Mouse (Mus musculus): ENCODE measurements around the gene Cln6.
"Not testable (repeated sequence)": the region's sequence is repeated elsewhere in the genome, so short reads cannot be mapped to it uniquely, and the experiment has no call there.

The Cln6 gene

GRCm38 (mm10) chr9:62838506-62839171, at the start of gene Cln6:
Gene Cln6 (plus strand): TSS chr9:62838785.
- peak; percentile 58 for DNase-seq (ENCODE audit: low read depth)

GRCm38 (mm10) chr9:62789856-62790255, 48.7 kb upstream of the Cln6 start:
- no peak for DNase-seq (ENCODE audit: low read depth)

GRCm38 (mm10) chr9:62799218-62799617, 39.4 kb upstream of the Cln6 start:
- not testable (repeated sequence) for DNase-seq (ENCODE audit: low read depth)

- no peak for DNase-seq (ENCODE audit: low read depth)
These were observed 28.5 kb upstream of the Cln6 start for GRCm38 (mm10) chr9:62810095-62810494.

GRCm38 (mm10) chr9:62810543-62811515, 27.8 kb upstream of the Cln6 start:
- no peak for DNase-seq (ENCODE audit: low read depth)

GRCm38 (mm10) chr9:62811516-62812121, 27.0 kb upstream of the Cln6 start, which contains the start of gene Fem1b:
Gene Fem1b (minus strand): TSS chr9:62811934.
- DNase-seq (ENCODE audit: low read depth) = peak; percentile 83

DNA sequence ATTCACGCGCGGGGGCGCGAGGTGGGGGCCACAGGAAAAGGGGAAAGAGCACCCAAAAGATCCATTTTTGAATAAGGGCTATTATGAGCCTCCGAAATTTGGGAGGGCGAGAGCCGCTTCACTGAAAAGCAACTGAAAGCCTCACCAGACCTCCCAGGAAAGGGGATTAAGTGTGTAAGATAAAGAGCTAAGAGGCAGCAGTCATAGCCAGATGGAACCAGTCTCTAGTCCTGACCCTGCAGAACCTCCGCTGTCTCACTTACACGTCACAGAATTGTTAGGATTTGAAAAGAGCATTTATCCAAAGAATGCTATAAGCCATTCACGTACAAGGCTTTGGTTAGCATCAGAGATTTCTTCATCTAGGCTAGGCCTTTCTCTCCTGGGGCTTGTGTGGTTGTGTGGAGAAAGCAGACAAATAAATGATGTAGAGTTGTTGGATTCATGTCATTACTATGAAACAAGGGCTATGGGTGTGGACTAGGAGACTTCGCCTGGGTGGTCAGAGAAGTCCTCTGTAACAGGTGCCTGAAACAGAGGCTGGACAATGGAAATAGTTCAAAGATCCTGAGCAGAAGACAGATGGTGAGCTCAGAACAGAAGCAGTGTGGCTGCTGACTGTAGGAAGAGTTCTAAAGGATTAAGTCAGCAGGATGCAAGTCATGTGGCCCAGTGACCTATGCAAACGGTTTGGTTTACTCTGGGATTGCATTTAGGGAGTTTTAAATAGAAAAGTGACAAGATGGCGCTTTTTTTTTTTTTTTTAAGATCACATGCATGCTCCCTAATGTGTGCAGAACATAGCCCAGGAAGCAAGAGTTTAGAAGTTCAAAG, 26.2 kb upstream of the Cln6 start:
- DNase-seq (ENCODE audit: low read depth) = peak; percentile 15

DNA sequence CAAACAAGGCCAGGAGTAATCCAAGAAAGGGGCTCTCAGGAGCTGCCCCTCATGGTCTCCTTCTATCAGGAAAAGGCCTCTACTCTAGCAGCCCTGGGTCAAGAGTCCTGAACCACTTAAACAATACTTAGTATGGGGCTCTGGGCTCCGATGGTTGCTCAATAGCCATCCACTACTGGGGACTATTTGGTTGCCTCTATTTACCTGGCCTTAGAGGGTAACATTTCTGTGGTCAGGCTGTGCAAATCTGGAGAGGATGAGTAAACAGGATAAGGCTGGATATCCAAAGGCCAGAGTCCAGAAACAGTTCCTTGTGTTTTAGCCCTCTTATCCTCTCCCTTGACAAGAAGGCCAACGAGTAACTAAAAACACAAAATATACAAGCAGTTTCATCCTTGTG, 23.8 kb upstream of the Cln6 start:
- DNase-seq (ENCODE audit: low read depth) = no peak

DNA sequence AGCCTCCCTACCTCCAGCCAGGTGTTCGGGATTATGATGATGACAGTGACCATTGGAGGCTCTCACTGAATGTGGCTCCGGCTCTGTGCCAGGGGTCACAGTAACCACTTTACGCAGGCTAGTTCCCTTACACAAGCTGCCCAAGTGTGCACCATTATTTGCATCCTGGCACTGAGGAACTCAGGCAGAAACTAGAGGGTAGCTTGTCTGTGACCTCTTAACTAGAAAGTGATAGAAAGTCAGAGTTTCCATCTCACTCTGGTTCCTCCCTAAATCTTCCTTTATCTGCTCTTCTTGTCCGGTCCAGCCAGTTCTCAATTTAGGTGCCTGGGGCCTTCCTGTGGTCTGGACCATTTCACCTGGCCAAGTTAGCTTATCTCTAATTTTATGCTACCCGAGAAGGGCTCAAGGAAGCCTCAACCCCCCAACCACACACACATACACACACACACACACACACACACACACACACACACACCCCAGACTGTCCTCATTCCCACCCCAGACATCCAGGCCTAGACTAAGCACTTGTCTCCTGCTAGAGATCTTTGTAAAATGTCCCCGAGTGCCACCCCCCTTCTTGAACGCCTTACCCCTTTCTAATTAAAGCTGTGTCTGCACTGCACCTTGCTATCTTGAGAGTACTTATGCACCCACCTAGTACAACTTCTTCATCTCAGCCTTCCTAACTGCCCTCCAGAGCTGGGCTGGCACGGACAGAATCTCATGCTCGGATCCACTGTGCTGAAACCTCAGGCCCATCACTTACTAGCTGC, 22.1 kb upstream of the Cln6 start:
- no peak for DNase-seq (ENCODE audit: low read depth)

DNA sequence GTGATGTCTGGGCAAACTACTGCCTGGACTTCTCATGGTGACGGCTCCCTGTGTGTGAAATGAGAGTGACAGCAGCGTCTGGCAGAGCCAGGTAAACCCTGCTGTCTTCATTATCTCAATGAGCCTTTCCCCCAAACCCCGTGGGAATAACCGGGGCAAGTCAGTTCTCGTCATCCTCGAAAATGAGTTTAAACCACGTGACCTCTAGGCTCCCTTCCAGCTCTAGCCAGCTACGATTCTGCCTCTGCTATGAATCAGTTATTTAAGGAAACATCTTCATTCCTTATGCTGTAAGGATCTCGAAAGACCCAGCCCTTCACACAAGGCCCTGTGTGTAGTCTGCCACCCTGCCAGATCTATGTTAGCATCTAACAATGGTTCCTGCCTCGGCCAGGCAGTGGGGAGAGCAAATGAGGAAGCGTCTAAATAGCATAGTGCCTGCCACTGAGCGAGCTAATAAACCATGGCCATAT, 21.4 kb upstream of the Cln6 start:
- DNase-seq (ENCODE audit: low read depth) = peak; percentile 46

DNA sequence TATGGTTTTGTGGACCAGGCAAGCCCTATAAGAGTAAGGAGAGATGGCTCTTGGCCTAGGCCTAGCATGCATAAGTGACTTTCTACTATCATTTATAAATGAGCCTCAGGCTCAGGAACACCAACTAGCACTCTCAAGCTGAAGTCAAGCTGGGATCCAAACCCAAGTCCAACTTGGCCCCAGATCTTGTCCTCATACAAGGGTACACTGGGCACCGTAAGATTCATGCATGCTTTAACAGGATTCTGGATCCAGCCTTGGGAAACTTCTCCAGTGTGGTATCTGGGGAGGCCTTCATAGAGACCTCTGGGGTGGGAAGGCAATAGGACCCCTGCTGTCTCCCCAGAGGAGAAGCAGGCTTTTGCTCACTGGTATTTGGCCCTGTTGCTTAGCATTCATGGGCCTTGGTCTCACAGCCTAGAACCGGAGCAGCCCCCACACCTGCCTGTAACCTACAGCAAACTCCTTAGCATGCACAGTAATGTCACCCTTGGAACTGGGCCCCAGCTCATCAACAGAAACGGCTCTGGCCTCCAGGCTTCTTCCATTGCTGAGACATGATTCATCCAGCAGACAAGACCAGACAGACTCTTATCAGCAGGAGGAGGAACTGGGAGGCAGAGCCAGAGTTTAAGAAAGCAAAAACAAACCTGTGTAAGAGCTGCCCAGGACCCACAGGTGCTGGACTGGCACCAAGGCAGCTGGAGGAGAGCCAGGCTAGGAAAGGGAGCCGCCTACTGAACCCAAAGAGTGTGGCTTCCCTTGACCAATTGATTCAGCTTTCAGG, 20.6 kb upstream of the Cln6 start:
- peak; percentile 21 for DNase-seq (ENCODE audit: low read depth)

DNA sequence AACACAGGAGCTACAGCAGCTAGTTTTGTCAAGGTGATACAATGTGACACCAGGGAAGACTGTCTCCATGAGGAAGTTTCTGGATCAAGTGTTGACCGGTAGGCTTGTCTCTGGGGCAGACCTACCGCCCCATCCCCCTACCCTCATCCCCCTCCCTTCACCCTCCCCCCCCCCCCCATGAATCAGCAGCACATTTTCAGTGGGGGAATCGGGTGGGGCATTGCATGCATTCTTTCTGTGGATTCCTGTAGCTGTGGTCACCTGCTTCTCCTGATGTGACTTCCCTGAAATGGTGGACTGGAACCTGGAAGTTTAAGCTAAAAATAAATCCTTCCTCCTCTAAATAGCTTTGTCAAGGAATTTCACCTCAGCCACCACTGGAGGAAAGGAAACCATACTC, 19.1 kb upstream of the Cln6 start:
- no peak for DNase-seq (ENCODE audit: low read depth)

GRCm38 (mm10) chr9:62819910-62820309, 18.7 kb upstream of the Cln6 start:
- DNase-seq (ENCODE audit: low read depth) = not testable (repeated sequence)

DNA sequence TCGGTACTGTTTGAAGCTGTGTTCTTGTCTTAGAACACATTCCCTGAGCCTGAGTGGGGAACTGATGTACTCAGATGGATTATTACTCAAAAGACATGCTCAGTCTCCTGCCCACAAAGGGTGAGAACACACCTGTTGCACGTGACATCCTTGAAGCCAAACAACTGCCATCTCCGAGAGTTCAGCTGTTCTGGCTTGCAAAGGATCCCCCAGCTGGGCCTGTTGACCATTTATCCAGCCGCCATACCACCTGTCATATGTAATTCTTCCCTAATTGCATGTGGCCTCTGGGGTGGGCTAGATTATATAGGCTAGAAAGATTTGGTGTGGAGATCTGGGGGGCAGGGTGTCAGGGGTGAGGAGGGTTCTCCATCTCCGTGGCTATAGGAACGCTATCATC, 17.8 kb upstream of the Cln6 start:
- DNase-seq (ENCODE audit: low read depth) = no peak

GRCm38 (mm10) chr9:62821811-62822210, 16.8 kb upstream of the Cln6 start:
- DNase-seq (ENCODE audit: low read depth) = no peak

DNA sequence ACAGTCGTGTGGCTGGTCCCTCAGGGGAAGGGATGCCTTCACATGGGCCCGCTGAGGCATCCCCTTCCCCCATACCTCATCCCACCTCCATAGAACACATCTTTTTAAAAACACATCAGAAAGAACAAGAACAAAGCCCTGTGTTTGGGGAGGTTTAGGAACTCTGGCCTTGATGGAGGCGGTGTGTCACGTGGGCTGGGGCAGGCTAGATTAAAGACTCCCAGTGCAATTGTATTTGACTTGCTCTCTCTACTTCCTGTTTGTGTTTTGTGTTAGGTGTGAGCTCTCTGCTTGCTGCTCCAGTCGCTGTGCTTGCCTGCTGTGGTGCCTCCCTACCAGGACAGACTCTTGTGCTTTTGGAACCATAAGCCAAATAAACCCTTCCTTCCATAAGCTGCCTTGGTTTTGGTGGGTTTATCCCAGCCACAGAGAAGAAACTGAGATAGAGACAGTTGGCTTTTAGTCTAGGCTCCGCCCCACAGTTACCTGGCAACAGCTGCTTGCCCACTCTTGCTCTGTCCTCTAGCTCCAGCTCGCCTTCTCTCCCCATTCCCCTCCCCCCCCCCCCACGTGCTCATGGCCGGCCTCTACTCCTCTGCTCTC, 12.7 kb upstream of the Cln6 start:
- DNase-seq (ENCODE audit: low read depth) = no peak

GRCm38 (mm10) chr9:62826456-62826855, 12.1 kb upstream of the Cln6 start:
- DNase-seq (ENCODE audit: low read depth) = no peak

- no peak for DNase-seq (ENCODE audit: low read depth)
These were observed 10.5 kb upstream of the Cln6 start for GRCm38 (mm10) chr9:62827939-62828652.

- DNase-seq (ENCODE audit: low read depth) = peak; percentile 96
These were observed 9.9 kb upstream of the Cln6 start for GRCm38 (mm10) chr9:62828662-62829086.

Measured in fibroblast of lung, adult 2 months (primary cell).